Mouse (Mus musculus) cortical plate, adult 2 months (tissue): ENCODE data around the gene B4galt1.

Source experiments
- CTCF ChIP-seq: fragments of 200-500 bp; IDR thresholded peaks from 2 replicates; pipeline ENCODE4 v1.5.1; 2011; ENCODE audit warnings: mild to moderate bottlenecking, control low read depth, low read length; ENCODE audit not compliant: insufficient read depth; ENCODE audit errors: extremely low read depth
- POLR2A ChIP-seq: fragments of 200-500 bp; IDR thresholded peaks from 2 replicates; pipeline ENCODE4 v1.6.1; 2011; ENCODE audit warnings: mild to moderate bottlenecking, low read length, control low read depth; ENCODE audit not compliant: insufficient read depth; ENCODE audit errors: extremely low read depth

- TF ChIP-seq CTCF, result no peak
- TF ChIP-seq POLR2A, result no peak
Measured at GRCm38 (mm10) chr4:40810481-40810880, 43.3 kb downstream of the B4galt1 start.
